Mouse (Mus musculus) urinary bladder, adult 18-20 months (tissue): ENCODE measurements around the gene N4bp2.
A peak's percentile ranks its signal among the peaks of the same experiment; 100 is the strongest.
"Not testable (repeated sequence)": the region's sequence is repeated elsewhere in the genome, so short reads cannot be mapped to it uniquely, and the experiment has no call there.

Experiments used
- DNase-seq, 2 experiments: peaks; one replicate each; pipeline ENCODE4 v3.0.0; 2022; ENCODE audit warnings: low spot score in 2 of 2, mixed read lengths in 2 of 2

Gene N4bp2

DNA sequence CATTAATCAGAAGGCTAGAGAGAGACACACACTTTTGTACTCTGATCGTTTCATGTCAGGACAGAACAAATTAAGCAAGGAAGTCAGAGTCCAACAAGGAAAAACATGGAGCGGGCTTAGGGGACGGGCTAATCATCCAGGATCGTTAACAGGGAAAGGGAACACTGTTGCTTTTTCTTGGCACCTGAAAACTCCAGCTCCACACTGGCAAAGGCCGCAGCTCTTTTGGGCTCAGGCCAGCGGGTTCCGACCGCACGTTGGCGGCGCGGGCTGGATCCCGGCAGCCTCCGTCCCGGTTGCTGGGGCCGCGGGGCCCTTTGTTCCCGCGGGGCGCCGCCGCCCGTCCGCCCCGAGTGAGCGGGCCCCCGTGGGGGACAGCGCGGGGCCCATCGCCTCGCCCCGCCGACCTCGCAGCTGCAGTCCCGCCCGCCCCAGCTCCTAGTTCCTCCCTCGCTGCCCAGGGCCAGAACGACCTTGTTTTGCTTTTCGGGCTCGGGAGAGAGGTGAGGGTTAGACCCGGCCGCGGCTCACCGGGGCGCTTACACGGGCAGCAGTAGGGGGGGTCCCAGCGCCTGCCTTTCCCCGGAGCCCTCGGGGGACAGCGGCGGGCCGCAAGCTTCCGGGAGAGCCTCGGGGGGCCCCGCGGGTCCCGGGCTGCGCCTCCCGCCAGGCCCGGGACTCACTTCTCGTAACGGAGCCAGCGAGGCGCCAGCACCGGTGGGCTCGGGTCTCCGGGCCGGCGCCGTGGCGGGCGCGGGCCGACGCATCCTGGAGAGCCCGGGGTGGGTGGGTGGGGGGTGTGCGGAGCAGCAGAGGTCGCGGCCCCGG is at the start of gene N4bp2:
N4bp2 (plus strand) TSS at position 434 of the 828 bp plus-strand sequence.
- DNase-seq: peak; percentile 56 to 72

- DNase-seq: no peak
Measured at GRCm38 (mm10) chr5:65715084-65715483, 48.2 kb upstream of the N4bp2 start.

DNA sequence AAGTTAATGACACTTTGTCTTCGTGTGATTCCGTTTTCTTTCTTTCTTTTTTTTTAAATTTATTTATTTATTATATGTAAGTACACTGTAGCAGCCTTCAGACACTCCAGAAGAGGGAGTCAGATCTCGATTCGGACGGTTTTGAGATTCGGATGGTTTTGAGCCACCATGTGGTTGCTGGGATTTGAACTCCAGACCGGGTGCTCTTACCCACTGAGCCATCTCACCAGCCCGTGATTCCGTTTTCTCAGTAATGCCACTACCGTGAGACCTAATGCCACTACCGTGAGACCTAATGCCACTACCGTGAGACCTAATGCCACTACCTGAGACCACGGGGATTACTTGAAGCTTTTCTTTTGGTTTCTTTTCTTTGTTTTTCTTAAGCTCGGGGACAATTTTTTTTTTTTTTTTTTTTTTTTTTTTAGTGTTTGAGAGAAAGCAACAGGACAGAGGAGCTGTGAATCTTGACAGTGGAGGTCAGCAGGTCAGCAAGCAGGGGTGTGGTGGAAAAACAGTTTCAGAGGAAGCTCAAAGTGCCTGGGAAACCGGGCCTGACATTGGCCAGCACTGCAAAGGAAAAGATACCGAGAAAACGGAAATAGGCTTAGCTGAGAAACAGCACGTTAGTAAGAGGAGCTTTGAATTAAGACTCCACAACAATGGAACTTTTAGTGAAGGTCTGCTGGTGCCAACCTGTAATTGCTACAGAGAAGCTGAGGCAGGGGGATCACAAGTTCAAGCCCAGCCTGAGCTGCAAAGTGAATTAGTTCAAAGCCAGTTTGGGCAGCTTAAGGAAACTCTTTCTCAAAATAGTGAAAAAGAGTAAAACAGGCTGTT is 46.0 kb upstream of the N4bp2 start:
- no peak for DNase-seq

DNA sequence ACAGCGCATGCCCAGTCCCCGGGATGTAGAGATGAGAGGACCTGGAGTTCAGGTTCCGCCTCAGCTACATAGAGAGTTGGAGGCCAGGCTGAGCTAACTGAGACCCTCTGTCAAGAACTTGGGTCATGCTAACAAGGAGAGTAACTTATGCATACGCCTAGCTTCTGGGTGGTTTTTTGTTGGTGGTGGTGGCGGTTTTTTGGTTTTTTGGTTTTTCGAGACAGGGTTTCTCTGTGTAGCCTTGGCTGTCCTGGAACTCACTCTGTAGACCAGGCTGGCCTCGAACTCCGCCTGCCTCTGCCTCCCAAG is 45.5 kb upstream of the N4bp2 start:
- not testable (repeated sequence) for DNase-seq

DNA sequence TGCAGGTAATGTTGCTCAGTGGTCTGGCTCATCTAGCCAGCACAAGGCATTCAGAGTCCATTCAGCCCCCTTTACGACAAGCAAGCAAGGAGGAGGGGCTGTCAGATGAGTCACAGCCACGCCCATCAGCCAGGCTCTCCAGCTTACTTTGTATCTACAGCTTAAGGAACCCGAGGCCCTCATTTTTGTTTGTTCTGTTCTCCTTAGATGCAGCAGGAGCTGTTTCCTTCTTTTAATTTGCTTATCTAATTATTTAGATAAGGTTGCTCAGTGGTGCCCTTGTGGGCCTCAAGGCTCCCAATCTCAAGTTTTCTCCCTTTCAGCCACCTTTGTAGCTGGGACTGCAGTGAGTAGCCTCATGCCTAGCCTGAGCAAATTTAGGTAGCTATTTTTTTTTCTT is 45.0 kb upstream of the N4bp2 start:
- no peak for DNase-seq

- peak; percentile 67 to 74 for DNase-seq
Measured at GRCm38 (mm10) chr5:65724311-65725054, 38.8 kb upstream of the N4bp2 start.

DNA sequence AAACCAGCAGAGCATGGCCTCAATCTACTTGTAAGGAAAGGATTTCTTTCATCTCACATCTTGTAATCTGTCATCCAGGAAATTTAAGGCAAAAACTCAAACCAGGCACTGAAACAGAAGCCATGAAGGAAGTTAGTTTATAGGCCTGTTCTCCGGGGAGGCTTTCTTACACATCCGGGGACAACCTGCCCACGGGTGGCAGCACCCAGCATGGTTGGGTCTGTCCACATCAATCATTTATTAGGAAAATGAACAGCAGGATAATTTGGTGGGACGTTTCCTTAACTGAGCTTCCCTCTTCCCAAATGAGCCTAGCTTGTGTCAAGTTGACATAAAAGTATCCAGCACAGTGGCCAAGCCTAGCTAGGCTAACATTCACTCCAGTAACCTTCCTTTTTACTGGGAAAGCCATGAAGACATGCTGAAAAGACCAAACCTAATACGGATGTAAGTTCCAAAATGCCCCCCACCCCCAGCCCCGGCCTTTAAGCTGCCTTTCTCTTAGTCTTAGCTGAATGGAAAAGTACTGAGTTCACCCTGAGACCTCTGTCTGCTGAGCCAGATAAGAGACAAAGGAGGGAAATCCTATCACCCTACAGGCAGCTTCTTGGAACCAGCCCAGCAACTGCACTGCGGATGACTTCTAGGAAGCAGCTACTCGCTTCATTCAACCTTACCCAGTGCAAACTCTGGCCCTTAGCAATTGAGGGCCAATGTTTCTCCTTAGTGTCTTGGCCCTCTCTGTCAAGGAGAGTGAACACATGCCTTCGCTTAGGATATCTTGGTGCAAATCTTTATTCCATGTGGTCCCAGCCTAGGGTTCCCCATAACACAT is 31.9 kb upstream of the N4bp2 start:
- DNase-seq: no peak

GRCm38 (mm10) chr5:65735601-65736000 is 27.7 kb upstream of the N4bp2 start:
- no peak for DNase-seq

DNA sequence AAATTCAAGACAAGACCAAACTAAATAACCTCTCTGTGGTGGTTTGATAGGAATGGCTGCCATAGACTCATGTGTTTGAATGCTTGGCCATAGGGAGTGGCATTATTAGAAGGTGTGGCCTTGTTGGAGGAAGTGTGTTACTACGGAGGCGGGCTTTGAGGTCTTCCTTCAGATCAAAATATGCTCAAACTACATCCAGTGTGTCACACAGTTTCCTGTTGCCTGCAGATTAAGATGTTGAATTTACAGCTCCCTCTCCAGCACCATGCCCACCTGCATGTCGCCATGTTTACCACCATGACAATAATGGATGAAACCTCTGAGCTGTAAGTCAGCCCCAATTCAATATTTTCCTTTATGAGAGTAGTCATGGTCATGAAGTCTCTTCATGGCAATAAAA is 24.0 kb upstream of the N4bp2 start:
- no peak for DNase-seq

DNA sequence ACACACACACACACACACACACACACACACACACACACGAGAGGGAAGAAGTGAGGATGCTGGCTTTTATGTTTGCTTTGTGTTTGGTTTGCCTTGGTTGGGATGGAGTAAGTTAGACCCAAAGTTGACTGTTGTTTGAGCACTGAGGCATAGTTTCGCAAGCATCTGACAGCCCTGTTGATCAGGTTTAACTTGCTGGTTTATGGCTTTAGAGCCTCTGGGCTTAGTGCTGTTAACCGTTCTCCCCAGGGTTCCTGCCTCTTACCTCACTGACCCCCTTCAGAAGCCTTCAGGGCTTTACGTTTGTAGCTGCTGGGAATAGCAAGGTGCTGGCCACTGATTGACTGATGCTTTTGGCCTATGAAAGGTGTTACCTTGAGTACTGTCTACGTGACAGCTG is 16.4 kb upstream of the N4bp2 start:
- peak; percentile 23 to 58 for DNase-seq

GRCm38 (mm10) chr5:65748386-65748785 is 14.9 kb upstream of the N4bp2 start:
- DNase-seq: no peak

- DNase-seq: no peak
Measured at GRCm38 (mm10) chr5:65748880-65749279, 14.4 kb upstream of the N4bp2 start.

DNA sequence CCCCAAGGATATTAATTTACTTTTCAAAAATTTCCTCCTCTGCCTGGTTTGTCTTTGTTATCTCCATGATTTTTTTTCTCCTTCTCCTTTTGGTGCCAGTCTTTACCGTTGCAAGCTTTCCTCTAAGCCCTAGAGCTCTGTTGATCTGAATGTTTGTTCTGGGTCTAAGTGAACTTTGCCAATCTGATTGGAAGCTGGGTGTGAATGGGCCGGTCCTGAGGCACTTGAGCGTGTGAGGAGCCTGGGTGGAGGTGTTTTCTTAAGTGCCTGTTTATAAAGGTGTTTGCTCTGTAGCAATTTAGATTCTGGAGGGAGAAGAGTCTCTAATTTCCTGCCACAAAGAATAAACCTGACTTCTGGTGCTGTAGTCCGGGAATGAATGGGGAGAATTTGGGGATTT is 11.3 kb upstream of the N4bp2 start:
- DNase-seq: no peak

DNA sequence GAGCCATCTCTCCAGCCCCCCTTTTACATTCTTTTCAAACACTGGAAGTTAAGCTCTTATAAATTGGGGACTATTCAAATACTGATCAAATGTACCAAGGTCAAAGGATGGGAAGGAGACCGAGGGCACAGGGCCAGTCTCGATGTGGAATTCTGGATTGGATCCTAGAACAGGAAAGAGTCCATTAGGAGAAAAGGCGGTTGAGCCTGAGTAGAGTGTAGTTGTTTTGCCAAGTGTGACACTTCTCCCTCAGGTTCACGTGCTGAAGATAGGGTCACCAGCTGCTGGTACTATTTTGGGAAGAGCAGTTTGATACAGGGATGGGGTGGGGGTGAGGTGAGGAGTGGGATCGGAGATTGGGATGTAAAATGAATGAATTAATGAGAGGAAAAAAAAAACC is 7.5 kb upstream of the N4bp2 start:
- no peak for DNase-seq

GRCm38 (mm10) chr5:65757110-65757509 is 6.2 kb upstream of the N4bp2 start:
- DNase-seq: no peak

DNA sequence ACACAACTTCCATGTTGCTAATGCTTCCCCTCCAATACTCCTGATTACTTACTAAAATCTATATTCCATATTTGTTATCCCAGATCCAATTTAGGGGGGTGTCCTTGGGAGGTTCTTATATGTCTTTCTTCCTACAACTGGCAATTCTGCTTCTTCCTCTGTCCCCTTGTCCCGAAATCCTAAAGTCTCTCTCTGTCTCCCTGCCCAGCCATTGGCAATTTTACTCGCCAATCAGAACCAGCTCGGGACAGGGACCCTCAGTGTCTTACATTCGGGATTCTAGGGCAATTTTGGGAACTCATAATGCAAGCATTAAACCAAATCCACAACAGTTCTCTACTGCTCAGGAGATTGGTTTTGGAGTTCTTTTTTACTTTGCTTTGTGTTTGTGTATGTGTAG is 3.3 kb upstream of the N4bp2 start:
- no peak for DNase-seq

- DNase-seq: no peak
Measured at GRCm38 (mm10) chr5:65760599-65760998, 2.7 kb upstream of the N4bp2 start.

DNA sequence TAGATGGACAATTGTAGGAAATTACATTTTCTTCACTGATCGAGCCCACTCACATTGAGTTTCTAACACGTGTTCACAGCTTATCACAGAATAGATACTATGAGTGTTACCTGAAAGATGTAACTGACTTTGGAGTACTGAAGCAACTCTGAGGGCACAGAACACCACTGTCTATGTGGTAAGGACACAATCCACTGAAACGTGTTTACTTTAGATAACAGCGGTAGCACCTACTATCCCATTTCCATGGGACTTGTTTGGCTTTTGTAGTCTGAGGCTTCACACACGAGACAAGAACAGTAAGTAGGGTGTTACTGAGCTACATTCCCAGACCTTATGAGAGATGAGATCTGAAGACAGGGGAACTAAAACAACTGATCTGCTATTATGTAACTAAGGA is 2.3 kb upstream of the N4bp2 start:
- DNase-seq: no peak

DNA sequence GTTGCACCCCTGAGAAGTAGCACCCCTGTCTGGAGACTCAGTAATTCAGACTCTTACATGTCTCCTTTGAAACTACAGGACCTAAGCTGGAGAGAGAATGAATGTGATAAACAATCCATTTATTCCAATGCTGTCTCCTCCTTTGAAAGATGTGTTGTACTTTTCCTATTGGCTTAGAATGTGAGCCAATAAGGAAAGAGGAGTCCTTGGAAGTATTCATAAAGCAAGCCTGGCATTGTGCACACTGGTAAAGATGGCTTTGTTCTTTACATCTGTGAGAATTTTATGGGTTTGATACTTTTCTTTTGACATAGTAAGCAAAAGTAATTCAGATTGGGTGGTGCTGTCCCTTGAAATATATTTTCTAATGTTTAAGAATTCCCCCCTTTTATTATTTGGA is 1.4 kb upstream of the N4bp2 start:
- DNase-seq: no peak

- no peak for DNase-seq
Measured at GRCm38 (mm10) chr5:65762686-65763085, 635 bp upstream of the N4bp2 start.
